Mouse (Mus musculus): ENCODE measurements around the gene Agbl1. TPM values are rescaled to one million over a fixed set of nuclear protein-coding genes. Genes with fewer than 3 reads are reported as not detected.
A peak's percentile ranks its signal among the peaks of the same experiment; 100 is the strongest.

The Agbl1 gene
- polyA plus RNA-seq, 1 experiment from 2014 or later, result 0.05 TPM

DNA sequence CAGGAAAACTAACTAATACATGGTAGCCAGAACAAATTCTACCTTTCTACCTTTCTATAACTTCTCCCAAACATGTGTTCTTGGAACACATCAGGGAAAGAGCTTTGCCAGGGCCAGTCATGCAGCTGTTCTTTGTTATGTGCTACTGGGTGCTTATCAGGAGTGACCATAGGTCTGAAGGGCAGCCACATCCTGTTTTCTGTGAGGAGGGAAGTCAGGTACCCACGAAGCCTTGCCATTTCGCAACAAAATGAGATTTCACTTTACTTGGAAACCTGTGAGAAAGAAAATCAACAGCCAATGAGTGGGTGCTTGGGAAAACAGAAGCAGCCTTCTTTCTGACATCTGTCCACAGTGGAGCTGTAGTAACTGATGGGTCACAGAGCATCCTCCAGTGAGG is 865.5 kb downstream of the Agbl1 start:
- H3K4me1 ChIP-seq (ENCODE audit: control insufficient read depth, insufficient read depth, low read length), result no peaks in the 10 kb centered on the region
- 85% methylated on average over 2 of the region's 2 CpGs for WGBS
- ATAC-seq, result no peak
- H3K27me3 ChIP-seq (ENCODE audit: control insufficient read depth, insufficient read depth, low read depth, low read length), result no peaks in the 10 kb centered on the region
- no peaks in the 10 kb centered on the region for H3K36me3 ChIP-seq (ENCODE audit: control insufficient read depth, insufficient read depth, low read length)
- no peak overlapping the region for H3K9ac ChIP-seq (ENCODE audit: low read depth, low read length)
- no peak overlapping the region for H3K27ac ChIP-seq (ENCODE audit: low read length)
- H3K4me2 ChIP-seq (ENCODE audit: low read length), result no peak overlapping the region
- no peak overlapping the region for H3K4me3 ChIP-seq (ENCODE audit: low read depth, low read length)
- no peaks in the 10 kb centered on the region for H3K9me3 ChIP-seq (replicated peaks; ENCODE audit: control insufficient read depth, low read length, poor library complexity, severe bottlenecking)

GRCm38 (mm10) chr7:77114021-77114420 is 884.3 kb downstream of the Agbl1 start:
- no peak overlapping the region for H3K4me2 ChIP-seq (ENCODE audit: low read length)
- H3K36me3 ChIP-seq (ENCODE audit: control insufficient read depth, insufficient read depth, low read length), result no peaks in the 10 kb centered on the region
- no peak overlapping the region for H3K9ac ChIP-seq (ENCODE audit: low read depth, low read length)
- no peak overlapping the region for H3K4me3 ChIP-seq (ENCODE audit: low read depth, low read length)
- no peaks in the 10 kb centered on the region for H3K4me1 ChIP-seq (ENCODE audit: control insufficient read depth, insufficient read depth, low read length)
- H3K27me3 ChIP-seq (ENCODE audit: control insufficient read depth, insufficient read depth, low read depth, low read length), result no peaks in the 10 kb centered on the region
- WGBS, result 100% methylated on average over 1 of the region's 1 CpGs
- ATAC-seq, result no peak
- no peak overlapping the region for H3K27ac ChIP-seq (ENCODE audit: low read length)
- no peaks in the 10 kb centered on the region for H3K9me3 ChIP-seq (replicated peaks; ENCODE audit: control insufficient read depth, low read length, poor library complexity, severe bottlenecking)

GRCm38 (mm10) chr7:77129045-77129444 is 899.4 kb downstream of the Agbl1 start:
- Histone ChIP-seq H3K27me3 (ENCODE audit: control insufficient read depth, insufficient read depth, low read depth, low read length) (no peaks in the 10 kb centered on the region), H3K36me3 (ENCODE audit: control insufficient read depth, insufficient read depth, low read length) (no peaks in the 10 kb centered on the region), H3K4me1 (ENCODE audit: control insufficient read depth, insufficient read depth, low read length) (no peaks in the 10 kb centered on the region; the same call in 1 of the 2 replicates), H3K4me3 (ENCODE audit: low read depth, low read length) (no peak overlapping the region), H3K9me3 (replicated peaks; ENCODE audit: control insufficient read depth, low read length, poor library complexity, severe bottlenecking) (no peaks in the 10 kb centered on the region), H3K9ac (ENCODE audit: low read depth, low read length) (no peak overlapping the region), H3K4me2 (ENCODE audit: low read length) (no peak overlapping the region), H3K27ac (ENCODE audit: low read length) (no peak overlapping the region)
- ATAC-seq, result no peak
- 66% methylated on average over 1 of the region's 1 CpGs for WGBS

DNA sequence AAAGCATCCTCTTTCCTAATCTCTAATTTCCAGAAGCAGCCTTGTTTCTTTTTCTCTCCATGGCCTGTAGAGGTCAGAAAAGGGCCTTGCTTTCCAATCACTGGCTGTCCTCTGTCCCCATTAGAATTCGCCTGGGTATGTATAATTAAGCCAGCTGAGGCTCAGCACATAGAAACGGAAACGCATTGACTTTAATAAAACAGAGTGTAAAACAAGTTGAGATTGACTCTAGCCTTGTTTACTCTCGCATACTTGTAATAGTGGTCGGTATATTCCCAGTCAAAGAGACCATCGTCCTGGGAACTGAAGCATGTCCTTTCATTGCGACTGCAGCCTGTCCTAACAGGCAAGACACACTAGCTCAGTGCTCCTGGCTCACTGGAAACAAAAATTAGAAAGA is 902.3 kb downstream of the Agbl1 start:
- H3K4me1 ChIP-seq (ENCODE audit: control insufficient read depth, insufficient read depth, low read length), result no peaks in the 10 kb centered on the region; the same call in 1 of the 2 replicates
- ATAC-seq, result peak; percentile 79
- no peak overlapping the region for H3K4me3 ChIP-seq (ENCODE audit: low read depth, low read length)
- peak overlapping the region; percentile 40 for H3K4me2 ChIP-seq (ENCODE audit: low read length)
- no peaks in the 10 kb centered on the region for H3K9me3 ChIP-seq (replicated peaks; ENCODE audit: control insufficient read depth, low read length, poor library complexity, severe bottlenecking)
- H3K36me3 ChIP-seq (ENCODE audit: control insufficient read depth, insufficient read depth, low read length), result no peaks in the 10 kb centered on the region
- H3K27ac ChIP-seq (ENCODE audit: low read length), result no peak overlapping the region
- no peaks in the 10 kb centered on the region for H3K27me3 ChIP-seq (ENCODE audit: control insufficient read depth, insufficient read depth, low read depth, low read length)
- 18% methylated on average over 7 of the region's 7 CpGs for WGBS
- H3K9ac ChIP-seq (ENCODE audit: low read depth, low read length), result no peak overlapping the region

GRCm38 (mm10) chr7:77132615-77133420 is 903.1 kb downstream of the Agbl1 start:
- Histone ChIP-seq H3K9me3 (replicated peaks; ENCODE audit: control insufficient read depth, low read length, poor library complexity, severe bottlenecking) (no peaks in the 10 kb centered on the region), H3K4me1 (ENCODE audit: control insufficient read depth, insufficient read depth, low read length) (no peaks in the 10 kb centered on the region; the same call in 1 of the 2 replicates), H3K36me3 (ENCODE audit: control insufficient read depth, insufficient read depth, low read length) (no peaks in the 10 kb centered on the region), H3K27me3 (ENCODE audit: control insufficient read depth, insufficient read depth, low read depth, low read length) (no peaks in the 10 kb centered on the region), H3K4me3 (ENCODE audit: low read depth, low read length) (no peak overlapping the region), H3K27ac (ENCODE audit: low read length) (0 out of 2 replicates have a peak overlapping the region, but pooled peaks have one; percentile 5), H3K9ac (ENCODE audit: low read depth, low read length) (no peak overlapping the region), H3K4me2 (ENCODE audit: low read length) (0 out of 2 replicates have a peak overlapping the region, but pooled peaks have one; percentile 5)
- peak; percentile 93 for ATAC-seq
- 51% methylated on average over 15 of the region's 15 CpGs for WGBS

GRCm38 (mm10) chr7:77134860-77135259 is 905.2 kb downstream of the Agbl1 start:
- Histone ChIP-seq H3K9me3 (replicated peaks; ENCODE audit: control insufficient read depth, low read length, poor library complexity, severe bottlenecking) (no peaks in the 10 kb centered on the region), H3K4me1 (ENCODE audit: control insufficient read depth, insufficient read depth, low read length) (no peaks in the 10 kb centered on the region; the same call in 1 of the 2 replicates), H3K36me3 (ENCODE audit: control insufficient read depth, insufficient read depth, low read length) (no peaks in the 10 kb centered on the region), H3K4me3 (ENCODE audit: low read depth, low read length) (no peak overlapping the region), H3K4me2 (ENCODE audit: low read length) (no peak overlapping the region), H3K27ac (ENCODE audit: low read length) (no peak overlapping the region), H3K9ac (ENCODE audit: low read depth, low read length) (no peak overlapping the region), H3K27me3 (ENCODE audit: control insufficient read depth, insufficient read depth, low read depth, low read length) (no peaks in the 10 kb centered on the region)
- 85% methylated on average over 2 of the region's 2 CpGs for WGBS
- ATAC-seq, result no peak

DNA sequence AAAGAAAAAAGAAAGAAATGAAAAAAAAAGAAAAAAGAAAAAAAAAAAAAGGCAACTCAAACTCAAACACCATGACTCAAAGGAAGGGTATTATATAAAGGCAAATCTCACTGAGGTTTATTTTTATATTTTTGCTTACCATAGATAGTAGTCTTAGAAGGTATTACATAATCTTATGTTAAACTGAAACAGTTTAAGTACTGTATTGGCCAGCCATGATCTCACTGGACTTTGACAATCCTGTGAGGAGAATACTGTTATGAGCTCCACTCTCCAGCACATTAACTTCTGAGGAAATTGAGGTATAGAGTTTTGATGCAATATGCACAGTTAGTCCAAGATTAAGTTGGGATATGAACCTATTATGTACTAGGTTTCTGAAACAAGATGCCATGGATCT is 909.0 kb downstream of the Agbl1 start:
- Histone ChIP-seq H3K4me1 (ENCODE audit: control insufficient read depth, insufficient read depth, low read length) (no peaks in the 10 kb centered on the region), H3K4me2 (ENCODE audit: low read length) (no peak overlapping the region), H3K27me3 (ENCODE audit: control insufficient read depth, insufficient read depth, low read depth, low read length) (no peaks in the 10 kb centered on the region), H3K9ac (ENCODE audit: low read depth, low read length) (no peak overlapping the region), H3K9me3 (replicated peaks; ENCODE audit: control insufficient read depth, low read length, poor library complexity, severe bottlenecking) (no peaks in the 10 kb centered on the region), H3K4me3 (ENCODE audit: low read depth, low read length) (no peak overlapping the region), H3K36me3 (ENCODE audit: control insufficient read depth, insufficient read depth, low read length) (no peaks in the 10 kb centered on the region), H3K27ac (ENCODE audit: low read length) (no peak overlapping the region)
- ATAC-seq, result no peak

DNA sequence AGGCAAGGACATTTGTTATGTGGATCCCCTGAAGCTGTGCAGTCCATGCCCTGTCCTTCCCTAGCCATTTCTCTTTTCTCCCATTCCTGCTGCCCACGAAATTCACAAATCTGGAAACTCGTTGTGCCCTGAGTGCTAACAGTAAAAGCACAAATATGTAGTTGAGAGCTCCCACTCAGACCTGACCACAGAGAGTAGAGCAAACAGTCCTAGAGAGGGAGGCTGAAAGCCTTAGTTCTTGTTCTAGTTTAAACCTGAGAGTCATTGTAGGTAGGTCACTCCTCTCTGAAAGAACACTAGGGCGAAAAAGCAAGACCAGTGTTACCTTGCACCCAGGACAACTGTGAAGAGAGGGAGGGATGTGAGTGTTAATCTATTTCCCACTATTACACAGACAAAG is 917.8 kb downstream of the Agbl1 start:
- Histone ChIP-seq H3K9me3 (replicated peaks; ENCODE audit: control insufficient read depth, low read length, poor library complexity, severe bottlenecking) (no peaks in the 10 kb centered on the region), H3K27ac (ENCODE audit: low read length) (no peak overlapping the region), H3K4me2 (ENCODE audit: low read length) (no peak overlapping the region), H3K4me3 (ENCODE audit: low read depth, low read length) (no peak overlapping the region), H3K36me3 (ENCODE audit: control insufficient read depth, insufficient read depth, low read length) (no peaks in the 10 kb centered on the region), H3K27me3 (ENCODE audit: control insufficient read depth, insufficient read depth, low read depth, low read length) (no peaks in the 10 kb centered on the region), H3K9ac (ENCODE audit: low read depth, low read length) (no peak overlapping the region), H3K4me1 (ENCODE audit: control insufficient read depth, insufficient read depth, low read length) (no peaks in the 10 kb centered on the region; the same call in 1 of the 2 replicates)
- WGBS, result 71% methylated on average over 3 of the region's 3 CpGs
- ATAC-seq, result no peak

DNA sequence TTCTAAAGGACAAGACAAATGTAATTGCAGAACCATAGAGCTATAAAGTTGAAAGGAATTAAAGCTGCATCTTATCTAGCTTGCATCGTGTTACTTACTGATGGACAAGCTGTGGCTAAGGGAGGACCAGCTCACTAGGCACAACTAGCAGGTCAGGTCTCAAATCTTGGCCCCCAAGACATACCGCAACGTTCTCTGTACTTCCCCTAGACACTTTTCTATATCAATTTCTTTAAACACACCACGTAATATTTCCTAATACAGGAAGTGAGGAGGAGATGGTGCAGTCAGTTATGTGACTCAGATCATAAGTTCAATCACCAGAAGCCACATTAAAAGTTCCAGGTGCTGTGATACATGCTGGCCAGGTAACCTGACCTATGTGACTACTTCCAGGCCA is 919.1 kb downstream of the Agbl1 start:
- H3K27ac ChIP-seq (ENCODE audit: low read length), result no peak overlapping the region
- H3K9ac ChIP-seq (ENCODE audit: low read depth, low read length), result no peak overlapping the region
- no peaks in the 10 kb centered on the region; the same call in 1 of the 2 replicates for H3K4me1 ChIP-seq (ENCODE audit: control insufficient read depth, insufficient read depth, low read length)
- WGBS, result 89% methylated on average over 4 of the region's 4 CpGs
- H3K4me2 ChIP-seq (ENCODE audit: low read length), result no peak overlapping the region
- H3K9me3 ChIP-seq (replicated peaks; ENCODE audit: control insufficient read depth, low read length, poor library complexity, severe bottlenecking), result no peaks in the 10 kb centered on the region
- H3K36me3 ChIP-seq (ENCODE audit: control insufficient read depth, insufficient read depth, low read length), result no peaks in the 10 kb centered on the region
- no peak overlapping the region for H3K4me3 ChIP-seq (ENCODE audit: low read depth, low read length)
- ATAC-seq, result no peak
- no peaks in the 10 kb centered on the region for H3K27me3 ChIP-seq (ENCODE audit: control insufficient read depth, insufficient read depth, low read depth, low read length)

Measured in midbrain, embryonic 16.5 days (tissue).